Mouse (Mus musculus) monocyte, adult 2 months (primary cell): Measurements from ENCODE around the gene Runx1.

Source experiments
- DNase-seq, 2 experiments: peaks; one replicate each; pipeline ENCODE4 v3.0.0; 2022; ENCODE audit warnings: low spot score in 2 of 2, low read depth in 1 of 2

The Runx1 gene

DNA sequence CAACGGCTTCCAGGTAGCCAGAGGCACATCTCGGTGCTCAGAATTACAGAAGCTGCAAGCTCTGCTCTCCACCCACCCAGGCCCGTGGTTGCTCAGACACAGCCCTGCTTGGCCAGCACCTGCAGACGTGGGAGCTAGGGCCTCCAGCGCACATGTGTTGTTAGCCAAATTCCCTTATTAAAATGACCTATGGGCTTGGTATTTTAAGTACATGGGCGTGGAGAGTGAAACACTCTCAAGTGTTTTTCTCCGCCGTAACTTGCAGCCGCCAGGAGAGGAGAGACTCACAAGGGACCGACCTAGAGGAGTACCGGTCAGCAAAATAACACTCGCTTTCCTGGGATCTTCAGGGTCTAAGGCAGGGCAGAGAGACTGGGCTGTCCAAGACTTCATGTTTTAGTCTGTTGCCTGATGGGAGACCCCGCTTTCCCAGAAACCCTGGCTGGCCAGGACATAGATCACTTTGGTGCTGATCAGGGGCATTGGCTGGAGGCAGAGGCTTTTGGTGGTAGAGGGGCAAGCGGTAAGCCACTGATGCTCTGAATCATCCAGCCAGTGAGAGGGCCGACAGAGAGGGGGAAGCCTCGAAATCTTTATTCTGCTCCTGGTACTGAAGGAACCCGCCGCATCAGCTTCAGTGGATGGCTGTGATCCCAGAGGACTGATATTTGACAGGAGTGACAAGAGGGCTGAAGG, 151.7 kb downstream of the Runx1 start:
- DNase-seq, result no peak

DNA sequence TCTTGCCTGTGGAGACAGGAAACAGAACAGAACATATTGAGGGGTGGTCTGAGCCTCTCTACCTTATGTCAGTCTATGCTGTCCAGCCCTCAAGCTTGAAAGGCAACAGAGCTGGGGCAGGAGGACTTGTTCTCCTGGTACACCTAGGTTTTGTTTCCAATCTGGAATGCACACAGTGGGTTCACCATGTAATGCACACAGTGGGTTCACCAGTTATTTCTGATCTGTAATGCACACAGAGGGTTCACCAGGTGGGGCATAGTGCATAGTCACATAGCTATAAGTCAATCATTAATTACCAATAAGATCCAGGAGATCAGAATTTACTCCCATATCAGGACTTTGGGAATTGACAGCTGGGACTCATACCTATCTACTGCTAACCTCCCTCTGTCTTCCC, 157.1 kb downstream of the Runx1 start:
- DNase-seq, result no peak

DNA sequence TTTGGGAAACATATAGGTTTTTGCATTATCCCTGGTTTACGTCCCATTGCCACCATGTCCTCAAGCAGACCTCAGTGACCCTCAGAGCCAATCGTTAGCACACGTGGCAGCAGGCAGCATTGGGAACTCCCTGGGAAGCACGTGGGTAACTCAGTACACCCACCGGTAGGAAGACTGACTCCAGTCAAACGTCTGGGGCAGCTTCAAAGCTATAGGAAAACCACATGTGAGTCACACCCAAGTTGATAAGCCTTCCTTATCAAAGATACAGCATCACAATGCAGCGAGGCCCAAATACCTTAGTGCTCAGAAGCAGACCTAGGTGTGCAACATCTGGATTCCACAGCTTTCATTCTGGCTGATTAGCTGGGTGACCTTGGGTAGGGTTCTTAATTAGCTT, 164.2 kb downstream of the Runx1 start:
- no peak for DNase-seq

- no peak for DNase-seq
Observed at GRCm38 (mm10) chr16:92656750-92657149, 169.2 kb downstream of the Runx1 start.

DNA sequence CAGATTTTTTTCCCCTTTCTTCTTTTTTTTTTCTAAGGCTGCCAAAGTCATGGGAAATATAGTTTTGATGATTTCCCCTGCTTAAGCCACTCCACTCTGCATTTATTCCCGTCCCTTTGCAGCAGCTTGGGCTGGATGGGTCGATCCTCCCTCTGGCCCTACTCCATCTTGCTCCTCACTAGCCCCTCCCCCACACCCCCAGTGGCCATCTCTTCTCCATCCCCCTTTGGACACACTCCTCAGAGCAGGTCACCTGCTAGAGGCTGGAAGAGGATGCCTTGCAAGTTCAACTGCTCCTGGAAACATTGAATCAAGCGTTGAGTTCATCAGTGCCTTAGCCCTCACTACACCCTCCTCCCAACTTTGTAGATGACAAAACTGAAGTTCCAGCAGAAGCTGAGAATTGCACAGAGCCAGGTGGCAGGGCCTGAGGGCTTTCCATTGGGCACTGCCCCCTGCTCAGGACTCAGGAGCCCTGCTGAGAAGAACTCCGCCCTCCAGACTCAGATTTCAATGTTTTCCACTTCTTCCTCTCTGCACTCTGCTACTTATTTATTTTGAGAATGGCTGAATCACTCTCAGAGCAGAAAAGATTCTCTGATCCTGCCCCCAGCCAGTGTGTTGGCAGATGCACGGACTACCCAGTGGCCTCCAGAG, 171.5 kb downstream of the Runx1 start:
- DNase-seq, result no peak

GRCm38 (mm10) chr16:92653816-92654215, 172.1 kb downstream of the Runx1 start:
- DNase-seq, result no peak

- no peak for DNase-seq
Observed at GRCm38 (mm10) chr16:92651256-92651655, 174.7 kb downstream of the Runx1 start.

GRCm38 (mm10) chr16:92646153-92646552, 179.8 kb downstream of the Runx1 start:
- DNase-seq, result no peak

GRCm38 (mm10) chr16:92645423-92646115, 180.4 kb downstream of the Runx1 start:
- no peak for DNase-seq

DNA sequence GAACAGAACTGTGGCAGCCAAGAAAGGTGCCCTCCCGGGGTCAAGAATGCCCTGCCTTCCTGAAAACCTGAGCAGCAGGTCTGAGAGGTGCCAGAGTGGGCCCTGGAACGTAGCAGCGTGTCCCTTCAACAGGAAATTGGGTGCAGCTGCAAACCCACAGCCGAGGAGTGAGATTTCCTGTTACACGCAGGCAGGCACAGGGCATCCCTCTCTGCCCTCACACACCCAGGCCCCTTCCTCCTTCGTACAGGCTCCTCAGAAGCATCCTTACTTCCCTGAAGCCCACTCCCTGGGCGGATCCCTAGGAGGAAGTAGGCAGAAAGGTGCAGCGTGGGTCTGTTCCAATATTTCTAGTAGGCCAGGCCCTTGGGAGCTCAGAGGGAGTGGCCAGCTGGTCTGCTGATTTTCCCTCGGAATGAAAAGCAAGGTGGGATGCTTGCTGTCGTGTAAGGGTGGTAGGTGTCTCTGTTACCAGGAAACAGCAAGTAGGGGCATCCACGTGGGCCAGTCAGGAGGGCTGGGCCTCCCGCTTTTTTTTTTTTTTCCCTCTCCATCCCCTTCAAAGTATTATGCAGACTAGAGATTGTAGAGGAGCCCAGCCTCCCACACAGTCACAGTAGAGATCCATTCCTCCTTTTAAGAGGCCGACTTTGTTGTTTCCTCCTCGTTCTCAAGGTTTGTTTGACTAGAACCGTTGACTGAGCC, 181.1 kb downstream of the Runx1 start:
- no peak for DNase-seq

DNA sequence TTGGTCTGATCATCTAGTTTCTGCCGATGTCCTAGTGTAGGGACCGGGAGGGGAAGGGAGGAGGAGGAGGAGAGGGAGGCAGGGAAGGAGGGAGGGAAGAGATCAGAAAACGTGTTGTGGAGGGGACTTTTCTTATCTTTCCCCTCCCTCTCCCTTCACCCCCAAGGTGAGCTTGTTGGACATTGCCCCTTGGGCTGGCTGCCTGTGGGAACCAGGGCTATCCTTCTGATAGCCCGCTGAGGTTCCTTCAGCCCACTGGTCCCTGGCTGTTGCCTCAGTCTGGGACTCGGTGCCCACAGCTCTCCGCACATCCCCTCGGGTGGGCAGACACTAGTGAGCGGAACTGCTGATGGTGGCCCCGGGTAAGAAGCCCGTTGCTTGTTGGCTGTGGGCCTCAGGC, 181.6 kb downstream of the Runx1 start:
- DNase-seq, result no peak

- DNase-seq, result no peak
Observed at GRCm38 (mm10) chr16:92642283-92642682, 183.7 kb downstream of the Runx1 start.

- no peak for DNase-seq
Observed at GRCm38 (mm10) chr16:92641053-92641452, 184.9 kb downstream of the Runx1 start.

GRCm38 (mm10) chr16:92639093-92639492, 186.9 kb downstream of the Runx1 start:
- DNase-seq, result no peak

DNA sequence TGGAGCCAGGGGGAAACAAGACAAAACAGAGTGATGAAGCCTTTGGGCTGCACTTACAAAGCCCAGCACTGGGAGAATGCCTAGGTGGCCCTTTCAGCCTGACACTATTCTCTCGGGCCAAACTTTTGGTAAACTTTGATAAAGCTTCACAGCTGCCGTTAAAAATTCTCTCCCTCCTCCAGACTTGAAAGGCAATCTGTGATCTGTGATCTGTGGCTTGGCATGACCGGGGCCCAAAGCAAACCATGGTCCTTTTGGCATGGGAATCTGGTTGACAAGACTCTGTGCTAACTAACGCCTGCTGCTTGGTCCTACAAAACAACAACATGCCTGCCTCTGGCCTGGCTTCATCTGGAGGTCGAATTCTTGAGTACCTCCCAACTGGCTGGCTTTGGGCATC, 188.9 kb downstream of the Runx1 start:
- DNase-seq, result no peak

- no peak for DNase-seq
Observed at GRCm38 (mm10) chr16:92632115-92632763, 193.7 kb downstream of the Runx1 start.

DNA sequence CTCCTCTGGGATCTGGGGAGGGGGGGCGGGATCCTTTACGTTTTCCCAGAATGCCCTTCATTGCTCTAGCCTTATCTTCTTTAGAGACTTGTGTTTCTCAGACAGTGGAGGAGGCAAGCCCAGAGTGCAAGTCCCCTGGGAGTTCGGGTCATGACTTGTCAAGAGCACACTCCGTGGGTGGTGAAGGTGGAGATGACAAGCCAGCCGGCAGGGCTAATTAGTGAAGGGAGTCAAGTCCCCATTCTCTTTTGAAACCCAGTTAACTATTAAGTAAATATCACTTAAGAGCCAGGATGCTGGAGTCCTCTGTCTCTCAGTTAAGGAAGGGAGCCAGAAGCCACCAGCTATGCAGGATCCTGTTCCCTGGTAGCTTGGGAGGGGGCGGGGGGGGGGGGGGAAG, 194.3 kb downstream of the Runx1 start:
- DNase-seq, result no peak

GRCm38 (mm10) chr16:92630950-92631349, 195.0 kb downstream of the Runx1 start:
- DNase-seq, result no peak

- DNase-seq, result no peak
Observed at GRCm38 (mm10) chr16:92629829-92630228, 196.1 kb downstream of the Runx1 start.

GRCm38 (mm10) chr16:92627262-92627661, 198.7 kb downstream of the Runx1 start:
- DNase-seq, result no peak

DNA sequence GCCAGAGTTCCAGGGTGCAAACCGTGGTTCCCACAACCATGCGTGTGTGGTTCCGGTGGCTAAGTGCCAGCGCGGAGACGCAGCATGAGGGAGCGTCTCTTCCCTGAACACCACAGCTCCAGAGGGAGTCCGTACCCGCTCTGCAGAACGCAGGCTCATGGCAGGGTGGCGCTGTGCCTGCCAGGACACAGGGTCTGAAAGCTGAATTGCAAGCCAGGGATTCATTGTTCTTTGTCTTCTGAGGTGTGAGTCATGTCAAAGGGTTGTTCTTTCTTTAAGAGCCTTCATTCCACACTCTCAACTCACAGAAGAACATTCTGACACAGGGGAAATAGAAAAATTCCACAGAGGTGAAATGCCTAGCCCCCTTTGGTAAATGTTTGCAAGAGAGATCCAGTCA, 202.0 kb downstream of the Runx1 start:
- DNase-seq, result no peak
